Mouse (Mus musculus): ENCODE measurements around the gene Il2. TPM values are rescaled to one million over a fixed set of nuclear protein-coding genes. Genes with fewer than 3 reads are reported as not detected.

Il2 gene
- polyA plus RNA-seq, 1 experiment from 2014 or later, result 0.57 TPM

GRCm38 (mm10) chr3:37152274-37152673 lies 26.5 kb upstream of the Il2 start:
- Histone ChIP-seq H3K27ac (ENCODE audit: low read depth, low read length) (no peak overlapping the region), H3K36me3 (ENCODE audit: control insufficient read depth, insufficient read depth, low read length) (no peaks in the 10 kb centered on the region), H3K27me3 (ENCODE audit: control insufficient read depth, insufficient read depth, low read length) (no peaks in the 10 kb centered on the region), H3K9me3 (ENCODE audit: control insufficient read depth, low read length) (no peaks in the 10 kb centered on the region), H3K4me1 (replicated peaks; ENCODE audit: control insufficient read depth, insufficient read depth, low read length) (no peaks in the 10 kb centered on the region), H3K9ac (ENCODE audit: low read length) (no peak overlapping the region), H3K4me3 (ENCODE audit: low read depth, low read length) (no peak overlapping the region), H3K4me2 (ENCODE audit: low read depth, low read length, severe bottlenecking) (no peak overlapping the region)
- no peak for DNase-seq (ENCODE audit: low spot score)
- no peak for ATAC-seq (replicated peaks; ENCODE audit: low FRiP score)
- WGBS, result 91% methylated on average over 10 of the region's 10 CpGs

- no peak overlapping the region for H3K4me3 ChIP-seq (ENCODE audit: low read depth, low read length)
- ATAC-seq (replicated peaks; ENCODE audit: low FRiP score), result no peak
- no peaks in the 10 kb centered on the region for H3K4me1 ChIP-seq (replicated peaks; ENCODE audit: control insufficient read depth, insufficient read depth, low read length)
- H3K27ac ChIP-seq (ENCODE audit: low read depth, low read length), result no peak overlapping the region
- H3K9me3 ChIP-seq (ENCODE audit: control insufficient read depth, low read length), result no peaks in the 10 kb centered on the region
- no peaks in the 10 kb centered on the region for H3K36me3 ChIP-seq (ENCODE audit: control insufficient read depth, insufficient read depth, low read length)
- H3K9ac ChIP-seq (ENCODE audit: low read length), result no peak overlapping the region
- no peak overlapping the region for H3K4me2 ChIP-seq (ENCODE audit: low read depth, low read length, severe bottlenecking)
- WGBS, result 81% methylated on average over 7 of the region's 7 CpGs
- no peak for DNase-seq (ENCODE audit: low spot score)
- no peaks in the 10 kb centered on the region for H3K27me3 ChIP-seq (ENCODE audit: control insufficient read depth, insufficient read depth, low read length)
Observed at GRCm38 (mm10) chr3:37146810-37147209, 21.1 kb upstream of the Il2 start.

- H3K9ac ChIP-seq (ENCODE audit: low read length), result no peak overlapping the region
Observed at GRCm38 (mm10) chr3:37146406-37146805, 20.6 kb upstream of the Il2 start.

GRCm38 (mm10) chr3:37144979-37145378 lies 19.2 kb upstream of the Il2 start:
- ATAC-seq (replicated peaks; ENCODE audit: low FRiP score) (no peak), DNase-seq (ENCODE audit: low spot score) (no peak)
- no peaks in the 10 kb centered on the region for H3K4me1 ChIP-seq (replicated peaks; ENCODE audit: control insufficient read depth, insufficient read depth, low read length)
- H3K9ac ChIP-seq (ENCODE audit: low read length), result no peak overlapping the region
- H3K27ac ChIP-seq (ENCODE audit: low read depth, low read length), result no peak overlapping the region
- H3K36me3 ChIP-seq (ENCODE audit: control insufficient read depth, insufficient read depth, low read length), result no peaks in the 10 kb centered on the region
- 67% methylated on average over 1 of the region's 1 CpGs for WGBS
- no peak overlapping the region for H3K4me3 ChIP-seq (ENCODE audit: low read depth, low read length)
- H3K9me3 ChIP-seq (ENCODE audit: control insufficient read depth, low read length), result no peaks in the 10 kb centered on the region
- no peak overlapping the region for H3K4me2 ChIP-seq (ENCODE audit: low read depth, low read length, severe bottlenecking)
- H3K27me3 ChIP-seq (ENCODE audit: control insufficient read depth, insufficient read depth, low read length), result no peaks in the 10 kb centered on the region

More at GRCm38 (mm10) chr3:37146406-37146805, 20.6 kb upstream of the Il2 start:
- 59% methylated on average over 8 of the region's 8 CpGs for WGBS
- no peak for DNase-seq (ENCODE audit: low spot score)
- Histone ChIP-seq H3K4me1 (replicated peaks; ENCODE audit: control insufficient read depth, insufficient read depth, low read length) (no peaks in the 10 kb centered on the region), H3K9me3 (ENCODE audit: control insufficient read depth, low read length) (no peaks in the 10 kb centered on the region), H3K4me3 (ENCODE audit: low read depth, low read length) (no peak overlapping the region), H3K27me3 (ENCODE audit: control insufficient read depth, insufficient read depth, low read length) (no peaks in the 10 kb centered on the region), H3K36me3 (ENCODE audit: control insufficient read depth, insufficient read depth, low read length) (no peaks in the 10 kb centered on the region), H3K4me2 (ENCODE audit: low read depth, low read length, severe bottlenecking) (no peak overlapping the region), H3K27ac (ENCODE audit: low read depth, low read length) (no peak overlapping the region)
- ATAC-seq (replicated peaks; ENCODE audit: low FRiP score), result no peak

- no peak overlapping the region for H3K4me2 ChIP-seq (ENCODE audit: low read depth, low read length, severe bottlenecking)
- H3K4me3 ChIP-seq (ENCODE audit: low read depth, low read length), result no peak overlapping the region
- DNase-seq (ENCODE audit: low spot score) (no peak), ATAC-seq (replicated peaks; ENCODE audit: low FRiP score) (no peak)
- H3K36me3 ChIP-seq (ENCODE audit: control insufficient read depth, insufficient read depth, low read length), result no peaks in the 10 kb centered on the region
- H3K4me1 ChIP-seq (replicated peaks; ENCODE audit: control insufficient read depth, insufficient read depth, low read length), result no peaks in the 10 kb centered on the region
- no peaks in the 10 kb centered on the region for H3K9me3 ChIP-seq (ENCODE audit: control insufficient read depth, low read length)
- no peaks in the 10 kb centered on the region for H3K27me3 ChIP-seq (ENCODE audit: control insufficient read depth, insufficient read depth, low read length)
- H3K9ac ChIP-seq (ENCODE audit: low read length), result no peak overlapping the region
- 91% methylated on average over 2 of the region's 2 CpGs for WGBS
- no peak overlapping the region for H3K27ac ChIP-seq (ENCODE audit: low read depth, low read length)
Observed at GRCm38 (mm10) chr3:37141827-37142226, 16.1 kb upstream of the Il2 start.

- Histone ChIP-seq H3K4me2 (ENCODE audit: low read depth, low read length, severe bottlenecking) (no peak overlapping the region), H3K27ac (ENCODE audit: low read depth, low read length) (no peak overlapping the region), H3K36me3 (ENCODE audit: control insufficient read depth, insufficient read depth, low read length) (no peaks in the 10 kb centered on the region), H3K27me3 (ENCODE audit: control insufficient read depth, insufficient read depth, low read length) (no peaks in the 10 kb centered on the region), H3K9me3 (ENCODE audit: control insufficient read depth, low read length) (no peaks in the 10 kb centered on the region), H3K4me1 (replicated peaks; ENCODE audit: control insufficient read depth, insufficient read depth, low read length) (no peaks in the 10 kb centered on the region), H3K4me3 (ENCODE audit: low read depth, low read length) (no peak overlapping the region), H3K9ac (ENCODE audit: low read length) (no peak overlapping the region)
- DNase-seq (ENCODE audit: low spot score), result no peak
- no peak for ATAC-seq (replicated peaks; ENCODE audit: low FRiP score)
- 89% methylated on average over 6 of the region's 6 CpGs for WGBS
Observed at GRCm38 (mm10) chr3:37140168-37140906, 14.6 kb upstream of the Il2 start.

GRCm38 (mm10) chr3:37139192-37139591 lies 13.4 kb upstream of the Il2 start:
- ATAC-seq (replicated peaks; ENCODE audit: low FRiP score) (no peak), DNase-seq (ENCODE audit: low spot score) (no peak)
- H3K36me3 ChIP-seq (ENCODE audit: control insufficient read depth, insufficient read depth, low read length), result no peaks in the 10 kb centered on the region
- H3K27ac ChIP-seq (ENCODE audit: low read depth, low read length), result no peak overlapping the region
- no peaks in the 10 kb centered on the region for H3K9me3 ChIP-seq (ENCODE audit: control insufficient read depth, low read length)
- no peak overlapping the region for H3K4me2 ChIP-seq (ENCODE audit: low read depth, low read length, severe bottlenecking)
- no peaks in the 10 kb centered on the region for H3K4me1 ChIP-seq (replicated peaks; ENCODE audit: control insufficient read depth, insufficient read depth, low read length)
- no peak overlapping the region for H3K4me3 ChIP-seq (ENCODE audit: low read depth, low read length)
- WGBS, result 87% methylated on average over 3 of the region's 3 CpGs
- no peaks in the 10 kb centered on the region for H3K27me3 ChIP-seq (ENCODE audit: control insufficient read depth, insufficient read depth, low read length)
- no peak overlapping the region for H3K9ac ChIP-seq (ENCODE audit: low read length)

- DNase-seq (ENCODE audit: low spot score) (no peak), ATAC-seq (replicated peaks; ENCODE audit: low FRiP score) (no peak)
- Histone ChIP-seq H3K27me3 (ENCODE audit: control insufficient read depth, insufficient read depth, low read length) (no peaks in the 10 kb centered on the region), H3K36me3 (ENCODE audit: control insufficient read depth, insufficient read depth, low read length) (no peaks in the 10 kb centered on the region), H3K4me1 (replicated peaks; ENCODE audit: control insufficient read depth, insufficient read depth, low read length) (no peaks in the 10 kb centered on the region), H3K9ac (ENCODE audit: low read length) (no peak overlapping the region), H3K4me2 (ENCODE audit: low read depth, low read length, severe bottlenecking) (no peak overlapping the region), H3K4me3 (ENCODE audit: low read depth, low read length) (no peak overlapping the region), H3K27ac (ENCODE audit: low read depth, low read length) (no peak overlapping the region), H3K9me3 (ENCODE audit: control insufficient read depth, low read length) (no peaks in the 10 kb centered on the region)
- 75% methylated on average over 4 of the region's 4 CpGs for WGBS
Observed at GRCm38 (mm10) chr3:37137231-37137630, 11.5 kb upstream of the Il2 start.

- no peak for DNase-seq (ENCODE audit: low spot score)
- Histone ChIP-seq H3K4me2 (ENCODE audit: low read depth, low read length, severe bottlenecking) (no peak overlapping the region), H3K4me3 (ENCODE audit: low read depth, low read length) (no peak overlapping the region), H3K9ac (ENCODE audit: low read length) (no peak overlapping the region), H3K27ac (ENCODE audit: low read depth, low read length) (no peak overlapping the region), H3K4me1 (replicated peaks; ENCODE audit: control insufficient read depth, insufficient read depth, low read length) (no peaks in the 10 kb centered on the region), H3K9me3 (ENCODE audit: control insufficient read depth, low read length) (no peaks in the 10 kb centered on the region), H3K27me3 (ENCODE audit: control insufficient read depth, insufficient read depth, low read length) (no peaks in the 10 kb centered on the region), H3K36me3 (ENCODE audit: control insufficient read depth, insufficient read depth, low read length) (no peaks in the 10 kb centered on the region)
- 75% methylated on average over 2 of the region's 2 CpGs for WGBS
- no peak for ATAC-seq (replicated peaks; ENCODE audit: low FRiP score)
Observed at GRCm38 (mm10) chr3:37129063-37129462, 3.3 kb upstream of the Il2 start.
